Mouse (Mus musculus) forebrain, embryonic 15.5 days (tissue): ENCODE measurements around the gene Col19a1. TPM values are rescaled to one million over a fixed set of nuclear protein-coding genes. Genes with fewer than 3 reads are reported as not detected.
"Not testable (repeated sequence)": the region's sequence is repeated elsewhere in the genome, so short reads cannot be mapped to it uniquely, and the experiment has no call there.

ENCODE experiments used
- ATAC-seq: fragments of 200-750 bp; cut with Nextera tagmentation; replicated peaks from 2 replicates; pipeline ENCODE4 v1.8.0; 2017; ENCODE audit warnings: mild to moderate bottlenecking, moderate TSS enrichment, moderate library complexity
- H3K27ac ChIP-seq: fragments of 300-500 bp; sonication (generic); replicated peaks from 2 replicates; pipeline ENCODE4 v1.5.1; 2015; ENCODE audit warnings: mild to moderate bottlenecking, inconsistent platforms
- H3K27me3 ChIP-seq: fragments of 300-500 bp; sonication (generic); 2 replicates; pipeline ENCODE4 v1.6.1; 2015; ENCODE audit warnings: inconsistent platforms
- H3K36me3 ChIP-seq: fragments of 300-500 bp; sonication (generic); 2 replicates; pipeline ENCODE4 v1.6.1; 2015; ENCODE audit warnings: mild to moderate bottlenecking, inconsistent platforms
- H3K4me1 ChIP-seq: fragments of 300-500 bp; sonication (generic); 2 replicates; pipeline ENCODE4 v1.6.1; 2015; ENCODE audit warnings: inconsistent platforms
- H3K4me2 ChIP-seq: fragments of 300-500 bp; sonication (generic); replicated peaks from 2 replicates; pipeline ENCODE4 v1.6.1; 2015; ENCODE audit warnings: mild to moderate bottlenecking, inconsistent platforms
- H3K4me3 ChIP-seq: fragments of 300-500 bp; sonication (generic); 2 replicates; pipeline ENCODE4 v1.5.1; 2015; ENCODE audit warnings: mild to moderate bottlenecking, inconsistent platforms
- H3K9ac ChIP-seq: fragments of 300-500 bp; sonication (generic); replicated peaks from 2 replicates; pipeline ENCODE4 v1.6.1; 2015; ENCODE audit warnings: mild to moderate bottlenecking, inconsistent platforms
- H3K9me3 ChIP-seq: fragments of 300-500 bp; sonication (generic); 2 replicates; pipeline ENCODE4 v1.6.1; 2016; ENCODE audit warnings: inconsistent platforms
- WGBS: fragments of 180-500 bp; shearing (Covaris S2); methylation state at CpG from one replicate; pipeline ENCODE4 v1.1.7; 2015; ENCODE audit warnings: mixed read lengths; 5-methylcytosine and 5-hydroxymethylcytosine counted together
- polyA plus RNA-seq: library from polyadenylated mRNA; unstranded; fragments of >200 nt; fragmentation: Nextera tagmentation; extraction: Ambion mirVana; gene quantifications from 2 replicates; pipeline ENCODE4 v1.2.1, GENCODE M21; 2015

Col19a1 gene
- polyA plus RNA-seq = 1.9 and 2.0 TPM in 2 replicates

- H3K27ac ChIP-seq = no peak within 1 kb of the TSS
- H3K4me1 ChIP-seq = peaks cover 12% of the 10 kb centered on the region
- H3K9me3 ChIP-seq = no peaks in the 10 kb centered on the region
- H3K27me3 ChIP-seq = 0 out of 2 replicates have a peak, but pooled peaks cover 10% of the 10 kb centered on the region
- H3K9ac ChIP-seq = peak within 1 kb of the TSS; percentile 66
- 1% methylated on average over 22 of the region's 22 CpGs for WGBS
- peak; percentile 58 for ATAC-seq
- peak within 1 kb of the TSS; percentile 64 for H3K4me3 ChIP-seq
- peak within 1 kb of the TSS; percentile 99 for H3K4me2 ChIP-seq
- H3K36me3 ChIP-seq = no peaks in the 10 kb centered on the region
Observed at GRCm38 (mm10) chr1:24587141-24587541, at the start of gene Col19a1. Col19a1 (minus strand) TSS chr1:24587472.

- WGBS = 41% methylated on average over 14 of the region's 14 CpGs
- Histone ChIP-seq H3K9me3 (no peaks in the 10 kb centered on the region), H3K4me2 (no peak overlapping the region), H3K36me3 (no peaks in the 10 kb centered on the region), H3K4me3 (no peak overlapping the region), H3K9ac (no peak overlapping the region), H3K4me1 (no peaks in the 10 kb centered on the region), H3K27me3 (no peaks in the 10 kb centered on the region), H3K27ac (no peak overlapping the region)
- peak; percentile 51; the same call in 1 of the 2 replicates for ATAC-seq
Observed at GRCm38 (mm10) chr1:24633553-24634132, 46.4 kb upstream of the Col19a1 start.

- not testable (repeated sequence) for H3K9me3 ChIP-seq, H3K4me1 ChIP-seq, H3K27me3 ChIP-seq, ATAC-seq, H3K9ac ChIP-seq, H3K4me3 ChIP-seq, H3K4me2 ChIP-seq, H3K36me3 ChIP-seq, H3K27ac ChIP-seq
- 0% methylated on average over 2 of the region's 2 CpGs for WGBS
Observed at GRCm38 (mm10) chr1:24612556-24612955, 25.3 kb upstream of the Col19a1 start.

- no peaks in the 10 kb centered on the region for H3K27me3 ChIP-seq
- H3K27ac ChIP-seq = no peak overlapping the region
- H3K4me3 ChIP-seq = no peak overlapping the region
- no peaks in the 10 kb centered on the region for H3K4me1 ChIP-seq
- no peak overlapping the region for H3K9ac ChIP-seq
- H3K36me3 ChIP-seq = no peaks in the 10 kb centered on the region
- no peak for ATAC-seq
- WGBS = 95% methylated on average over 19 of the region's 19 CpGs
- no peaks in the 10 kb centered on the region for H3K9me3 ChIP-seq
- H3K4me2 ChIP-seq = no peak overlapping the region
Observed at GRCm38 (mm10) chr1:24595096-24595495, 7.8 kb upstream of the Col19a1 start.

- Histone ChIP-seq H3K4me2 (peak overlapping the region; percentile 99), H3K36me3 (no peaks in the 10 kb centered on the region), H3K9ac (peak overlapping the region; percentile 66), H3K27me3 (0 out of 2 replicates have a peak, but pooled peaks cover 10% of the 10 kb centered on the region), H3K4me1 (peaks cover 12% of the 10 kb centered on the region), H3K4me3 (peak overlapping the region; percentile 64), H3K27ac (no peak overlapping the region), H3K9me3 (no peaks in the 10 kb centered on the region)
- ATAC-seq = peak; percentile 88
- WGBS = under 1% methylated on average over 72 of the region's 72 CpGs
Observed at GRCm38 (mm10) chr1:24586370-24587140, 717 bp downstream of the Col19a1 start.

- Histone ChIP-seq H3K9ac (no peak overlapping the region), H3K9me3 (no peaks in the 10 kb centered on the region), H3K4me2 (no peak overlapping the region), H3K27me3 (no peaks in the 10 kb centered on the region), H3K36me3 (no peaks in the 10 kb centered on the region), H3K4me1 (no peaks in the 10 kb centered on the region), H3K4me3 (no peak overlapping the region), H3K27ac (no peak overlapping the region)
- 89% methylated on average over 8 of the region's 8 CpGs for WGBS
- ATAC-seq = no peak
Observed at GRCm38 (mm10) chr1:24572602-24573001, 14.7 kb downstream of the Col19a1 start.

- ATAC-seq = no peak
- Histone ChIP-seq H3K9ac (no peak overlapping the region), H3K4me1 (0 out of 2 replicates have a peak, but pooled peaks cover 2% of the 10 kb centered on the region), H3K36me3 (no peaks in the 10 kb centered on the region), H3K9me3 (no peaks in the 10 kb centered on the region), H3K27ac (no peak overlapping the region), H3K4me2 (no peak overlapping the region), H3K4me3 (no peak overlapping the region), H3K27me3 (no peaks in the 10 kb centered on the region)
- 54% methylated on average over 2 of the region's 2 CpGs for WGBS
Observed at GRCm38 (mm10) chr1:24564113-24564512, 23.2 kb downstream of the Col19a1 start.

GRCm38 (mm10) chr1:24558005-24558404, 29.3 kb downstream of the Col19a1 start:
- ATAC-seq = no peak
- no peaks in the 10 kb centered on the region for H3K27me3 ChIP-seq
- H3K4me2 ChIP-seq = no peak overlapping the region
- H3K4me1 ChIP-seq = no peaks in the 10 kb centered on the region
- no peaks in the 10 kb centered on the region for H3K36me3 ChIP-seq
- H3K9me3 ChIP-seq = no peaks in the 10 kb centered on the region
- no peak overlapping the region for H3K27ac ChIP-seq
- no peak overlapping the region for H3K4me3 ChIP-seq
- WGBS = 66% methylated on average over 10 of the region's 10 CpGs
- no peak overlapping the region for H3K9ac ChIP-seq

GRCm38 (mm10) chr1:24553462-24553861, 33.8 kb downstream of the Col19a1 start:
- ATAC-seq = no peak
- Histone ChIP-seq H3K27ac (no peak overlapping the region), H3K4me3 (no peak overlapping the region), H3K9ac (no peak overlapping the region), H3K27me3 (no peaks in the 10 kb centered on the region), H3K36me3 (no peaks in the 10 kb centered on the region), H3K4me2 (no peak overlapping the region), H3K9me3 (no peaks in the 10 kb centered on the region), H3K4me1 (no peaks in the 10 kb centered on the region)
- WGBS = 45% methylated on average over 4 of the region's 4 CpGs

- H3K9me3 ChIP-seq = no peaks in the 10 kb centered on the region
- no peak overlapping the region for H3K4me2 ChIP-seq
- H3K36me3 ChIP-seq = no peaks in the 10 kb centered on the region
- no peak overlapping the region for H3K27ac ChIP-seq
- H3K4me3 ChIP-seq = no peak overlapping the region
- 82% methylated on average over 18 of the region's 18 CpGs for WGBS
- no peak for ATAC-seq
- H3K9ac ChIP-seq = no peak overlapping the region
- no peaks in the 10 kb centered on the region for H3K4me1 ChIP-seq
- no peaks in the 10 kb centered on the region for H3K27me3 ChIP-seq
Observed at GRCm38 (mm10) chr1:24550560-24551280, 36.6 kb downstream of the Col19a1 start.

- no peak overlapping the region for H3K9ac ChIP-seq
- H3K9me3 ChIP-seq = no peaks in the 10 kb centered on the region
- H3K4me1 ChIP-seq = no peaks in the 10 kb centered on the region
- no peak overlapping the region for H3K4me3 ChIP-seq
- H3K27ac ChIP-seq = no peak overlapping the region
- no peak overlapping the region for H3K4me2 ChIP-seq
- no peak for ATAC-seq
- WGBS = 73% methylated on average over 10 of the region's 10 CpGs
- no peaks in the 10 kb centered on the region for H3K36me3 ChIP-seq
- no peaks in the 10 kb centered on the region for H3K27me3 ChIP-seq
Observed at GRCm38 (mm10) chr1:24550031-24550430, 37.2 kb downstream of the Col19a1 start.

GRCm38 (mm10) chr1:24549050-24549449, 38.2 kb downstream of the Col19a1 start:
- ATAC-seq = no peak
- 91% methylated on average over 8 of the region's 8 CpGs for WGBS

More at GRCm38 (mm10) chr1:24549050-24549449, 38.2 kb downstream of the Col19a1 start:
- Histone ChIP-seq H3K4me2 (no peak overlapping the region), H3K4me1 (no peaks in the 10 kb centered on the region), H3K9ac (no peak overlapping the region), H3K27me3 (no peaks in the 10 kb centered on the region), H3K9me3 (no peaks in the 10 kb centered on the region), H3K36me3 (no peaks in the 10 kb centered on the region), H3K27ac (no peak overlapping the region), H3K4me3 (no peak overlapping the region)
